Mouse (Mus musculus) B cell, adult 62 days (primary cell): ENCODE measurements around the gene Ntsr1. TPM values are rescaled to one million over a fixed set of nuclear protein-coding genes. Genes with fewer than 3 reads are reported as not detected.

ENCODE experiments used
- total RNA-seq: library from RNA; stranded (reverse); gene quantifications from 4 replicates; pipeline ENCODE4 v1.2.4, GENCODE M21; 2023

Ntsr1 gene
- not detected in 4 replicates for total RNA-seq

GRCm38 (mm10) chr2:180499741-180500140, at the start of gene Ntsr1:
TSS of gene Ntsr1 (plus strand) at chr2:180499976.

DNA sequence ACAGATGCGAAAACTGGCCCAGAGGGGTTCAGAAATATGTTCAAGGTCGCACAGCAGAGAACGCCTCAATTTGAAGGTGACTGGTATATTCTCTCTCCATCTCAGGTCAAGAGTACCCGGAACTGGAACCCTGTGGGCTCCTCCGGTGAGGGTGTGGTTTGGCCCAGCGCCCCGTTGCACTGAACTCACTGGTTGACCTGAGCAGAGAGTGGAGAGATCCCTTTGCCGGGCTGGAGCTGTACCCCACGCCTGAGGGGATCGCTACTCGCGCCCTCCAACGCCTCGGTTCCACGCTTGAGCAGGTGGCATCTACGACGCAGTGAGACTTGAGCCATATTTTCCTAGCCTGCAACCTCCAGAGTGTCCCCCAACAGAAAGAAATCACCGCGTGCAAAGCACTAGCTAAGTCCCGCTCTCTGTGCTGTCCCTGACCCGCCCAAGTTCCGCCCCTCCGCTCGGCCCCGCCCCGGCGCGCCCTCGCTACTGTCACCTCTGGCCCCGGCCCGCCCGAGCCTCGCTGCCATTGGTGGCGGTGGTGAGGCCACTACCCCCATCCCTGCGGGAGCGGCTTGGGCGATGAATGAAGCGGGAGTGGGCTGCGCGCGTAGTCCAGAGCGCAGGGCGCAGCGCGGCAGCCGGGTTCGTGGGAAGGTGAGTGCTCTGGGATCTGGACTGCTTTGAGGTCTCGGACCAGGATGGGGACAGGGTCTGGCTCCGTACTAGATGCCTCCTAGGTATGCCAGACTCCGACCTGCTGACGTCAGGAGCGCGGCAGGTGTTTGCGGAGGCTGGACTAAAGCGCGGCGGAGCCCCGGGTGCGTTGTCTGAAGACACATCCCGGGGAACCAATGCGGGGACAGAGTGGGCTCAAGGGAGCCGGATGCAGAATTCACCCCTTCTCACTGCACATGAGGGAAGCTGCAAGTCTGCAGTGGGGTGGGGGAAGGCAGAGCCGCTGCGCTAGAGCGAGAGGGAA, 43.8 kb upstream of the Ntsr1 start, which contains the start of gene Slco4a1:
Gene Slco4a1 (plus strand): TSS at position 523 of the 976 bp plus-strand sequence.

GRCm38 (mm10) chr2:180581002-180581401, 81.2 kb downstream of the Ntsr1 start, which contains the start of gene Mrgbp:
TSS of gene Mrgbp (plus strand) at chr2:180581304.

DNA sequence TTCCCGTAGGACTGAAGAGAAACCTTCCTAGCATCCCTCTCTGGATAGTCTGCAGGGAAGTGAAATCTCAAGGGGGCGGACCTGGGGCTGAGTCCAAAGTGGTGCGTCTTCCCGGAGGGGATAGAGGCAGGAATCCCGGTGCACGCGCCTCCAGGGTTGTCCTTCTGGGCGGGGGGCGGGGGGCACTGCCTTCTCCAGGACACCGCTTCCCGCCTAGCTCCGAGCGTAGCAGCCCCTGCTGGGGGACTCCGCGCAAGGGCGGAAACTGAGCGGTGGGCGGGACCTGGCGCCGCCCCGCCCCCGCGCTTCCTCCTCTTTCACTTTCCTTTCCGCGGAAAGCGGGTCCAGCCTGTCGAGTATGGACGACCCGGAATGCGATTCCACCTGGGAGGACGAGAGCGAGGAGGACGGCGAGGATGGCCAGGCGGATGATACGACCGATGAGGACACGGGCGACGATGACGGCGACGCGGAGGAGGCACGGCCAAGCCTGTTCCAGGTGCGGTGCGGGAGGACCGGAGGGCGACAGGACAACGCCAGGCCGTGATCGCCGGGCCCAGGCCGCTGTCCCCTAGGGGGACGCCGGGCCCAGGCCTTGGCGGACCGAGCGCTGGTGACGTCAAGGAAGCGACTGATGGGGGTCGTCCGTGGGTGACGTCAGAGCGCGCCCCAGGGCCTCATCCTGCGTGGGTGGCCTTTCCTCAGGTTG, 89.5 kb downstream of the Ntsr1 start, which contains the start of gene Ogfr:
Gene Ogfr (plus strand): TSS at position 123 of the 709 bp plus-strand sequence.

Other genes with a start within 250 kb of the Ntsr1 start
- gene Rps21, start 242.6 kb upstream of the Ntsr1 start, total RNA-seq = 1,837 to 2,093 TPM (median 2,023 TPM) in 4 replicates
- 66.2 to 79.5 TPM (median 71.5 TPM) in 4 replicates for gene Cables2, start 226.5 kb upstream of the Ntsr1 start, total RNA-seq
- gene Rbbp8nl, start 210.1 kb upstream of the Ntsr1 start, total RNA-seq = not detected in 4 replicates
- not detected in 4 replicates for gene Gata5, start 165.3 kb upstream of the Ntsr1 start, total RNA-seq
- gene Slco4a1, start 43.7 kb upstream of the Ntsr1 start, total RNA-seq = 26.1 to 34.2 TPM (median 30.7 TPM) in 4 replicates
- gene Mrgbp, start 81.3 kb downstream of the Ntsr1 start, total RNA-seq = 55.0 to 57.2 TPM (median 55.7 TPM) in 4 replicates
- gene Ogfr, start 89.3 kb downstream of the Ntsr1 start, total RNA-seq = 99.3 to 111 TPM (median 101 TPM) in 4 replicates
- 2.3 to 4.5 TPM (median 2.8 TPM) in 4 replicates for gene Col9a3, start 97.8 kb downstream of the Ntsr1 start, total RNA-seq
- gene Tcfl5, start 142.7 kb downstream of the Ntsr1 start, total RNA-seq = 0.27 to 1.3 TPM (median 0.31 TPM) in 3 of 4 replicates, not detected in the other
- 88.6 to 99.9 TPM (median 94.8 TPM) in 4 replicates for gene Dido1, start 210.0 kb downstream of the Ntsr1 start, total RNA-seq
- gene Gid8, start 210.1 kb downstream of the Ntsr1 start, total RNA-seq = 39.4 to 49.6 TPM (median 47.1 TPM) in 4 replicates
- 21.2 to 29.4 TPM (median 25.2 TPM) in 4 replicates for gene Slc17a9, start 225.3 kb downstream of the Ntsr1 start, total RNA-seq